21 mouse cellular contexts compared by ENCODE assay signal in genomic region chr17:10367044-10367443, GRCm38 (mm10). TPM values are rescaled to one million over a fixed set of nuclear protein-coding genes. Genes with fewer than 3 reads are reported as not detected.
DNase-seq lines count a peak whose midpoint lies in the region; ATAC-seq lines count a peak whose summit lies in the region.
"Had no signal": no experiment of that assay in that cellular context is flagged by ENCODE, and none has a peak within 500 bp of the region (broad histone marks: within the 10 kb centered on the region; RNA-seq: fewer than 3 reads in every experiment).

No protein-coding gene starts in this region.

- H3K9me3 ChIP-seq in heart, embryonic 13.5 days: no peaks in the 10 kb centered on the region
- H3K9me3 ChIP-seq: forebrain, embryonic 13.5 days; hindbrain, embryonic 10.5 days; limb, embryonic 15.5 days; midbrain, embryonic 12.5 days; neural tube, embryonic 13.5 days had no signal

- no peak overlapping the region for H3K4me2 ChIP-seq in heart, embryonic 13.5 days
- H3K4me2 ChIP-seq: forebrain, embryonic 13.5 days; limb, embryonic 15.5 days; lung, embryonic 14.5 days; midbrain, embryonic 12.5 days; neural tube, embryonic 13.5 days had no signal

- H3K36me3 ChIP-seq in heart, embryonic 13.5 days: no peaks in the 10 kb centered on the region
- H3K36me3 ChIP-seq: hindbrain, embryonic 10.5 days; limb, embryonic 15.5 days; midbrain, embryonic 12.5 days; neural tube, embryonic 13.5 days had no signal

- no peak for ATAC-seq in heart, embryonic 13.5 days (ENCODE audit: extremely low read depth, insufficient number of reproducible peaks, low FRiP score, low TSS enrichment)
- ATAC-seq: CD4-positive, CD25-positive, alpha-beta regulatory T cell, adult 4 months; forebrain, embryonic 13.5 days; inflammation-experienced regulatory T-cells, adult 6 months had no signal

- H3K27ac ChIP-seq in heart, embryonic 13.5 days (replicated peaks): peak overlapping the region; percentile 53; the same call in 1 of the 2 replicates
- H3K27ac ChIP-seq: forebrain, embryonic 13.5 days; hindbrain, embryonic 10.5 days; limb, embryonic 15.5 days; midbrain, embryonic 12.5 days; neural tube, embryonic 13.5 days had no signal

- intact Hi-C loops in heart, postnatal 10 days (cut with DNase I): loop anchor here (1.0 to 2.0 kb wide), 3 partner anchors 23 to 46 kb away; no protein-coding TSS in a partner anchor

- no peak overlapping the region for H3K9ac ChIP-seq in heart, embryonic 13.5 days
- H3K9ac ChIP-seq: forebrain, embryonic 13.5 days; limb, embryonic 15.5 days; lung, embryonic 14.5 days; midbrain, embryonic 12.5 days; neural tube, embryonic 13.5 days had no signal

- H3K27me3 ChIP-seq in heart, embryonic 13.5 days (replicated peaks): no peaks in the 10 kb centered on the region
- H3K27me3 ChIP-seq: forebrain, embryonic 13.5 days; limb, embryonic 15.5 days; midbrain, embryonic 12.5 days; neural tube, embryonic 13.5 days had no signal

- DNase-seq in adrenal gland, adult 2 months: peak; percentile 40
- no peak for DNase-seq in adrenal gland, postnatal 4 days (ENCODE audit: low spot score in 2 of 2)
- DNase-seq in heart, postnatal 10 days: no peak
- DNase-seq in kidney, postnatal 25 days: peak; percentile 15 to 52
- no peak for DNase-seq in kidney, adult 8-10 months
- DNase-seq in fat pad, adult 2 months (ENCODE audit: extremely low read depth, low read depth, low spot score): peak; percentile 54
- DNase-seq in urinary bladder, postnatal 10 days (ENCODE audit: low spot score): no peak
- DNase-seq: adrenal gland, postnatal 14 days; cerebellum, postnatal 10 days; embryo, embryonic 11 days; gastrocnemius, postnatal 36 days; lung, embryonic 14.5 days; right cerebral cortex, postnatal 14 days had no signal

- H3K4me1 ChIP-seq in heart, embryonic 13.5 days: peaks cover 70% of the 10 kb centered on the region
- H3K4me1 ChIP-seq: forebrain, embryonic 13.5 days; midbrain, embryonic 12.5 days; neural tube, embryonic 13.5 days had no signal

- H3K4me3 ChIP-seq in heart, embryonic 13.5 days: no peak overlapping the region
- H3K4me3 ChIP-seq: forebrain, embryonic 13.5 days; hindbrain, embryonic 10.5 days; limb, embryonic 15.5 days; midbrain, embryonic 12.5 days; neural tube, embryonic 13.5 days had no signal

- 53% methylated on average over 5 of the region's 5 CpGs for WGBS in heart, embryonic 13.5 days

RNA-seq across cellular contexts. Expression of gene Qk, which starts 47.4 kb away (rescaled TPM):
- 100 to 1,000 TPM; 221 to 236 TPM for total RNA-seq in adrenal gland, adult 2 months (2021)
- polyA plus RNA-seq in adrenal gland, adult 2 months (2012; rRNA removed): 61.6 and 97.6 TPM in 2 replicates
- 100 to 1,000 TPM; 233 to 246 TPM for total RNA-seq in adrenal gland, postnatal 4 days (2021)
- 32.9 and 37.0 TPM in 2 replicates for polyA plus RNA-seq in heart, embryonic 13.5 days (2015; fragmentation: Nextera tagmentation; extraction: Ambion mirVana)
- total RNA-seq in heart, postnatal 10 days (2021): 100 to 1,000 TPM; 548 to 551 TPM

Comparison
In these comparisons a context has a peak if more than half of its experiments do, and no peak if none do; other contexts are left out.
1. DNase-seq: peak in adrenal gland, adult 2 months (single experiment), kidney, postnatal 25 days (2 of 2) and fat pad, adult 2 months (single experiment); none in adrenal gland, postnatal 4 days (0 of 2), heart, postnatal 10 days (0 of 2), kidney, adult 8-10 months (0 of 2) and urinary bladder, postnatal 10 days (single experiment).